8 mouse cellular contexts compared by ENCODE assay signal in the genomic region with DNA sequence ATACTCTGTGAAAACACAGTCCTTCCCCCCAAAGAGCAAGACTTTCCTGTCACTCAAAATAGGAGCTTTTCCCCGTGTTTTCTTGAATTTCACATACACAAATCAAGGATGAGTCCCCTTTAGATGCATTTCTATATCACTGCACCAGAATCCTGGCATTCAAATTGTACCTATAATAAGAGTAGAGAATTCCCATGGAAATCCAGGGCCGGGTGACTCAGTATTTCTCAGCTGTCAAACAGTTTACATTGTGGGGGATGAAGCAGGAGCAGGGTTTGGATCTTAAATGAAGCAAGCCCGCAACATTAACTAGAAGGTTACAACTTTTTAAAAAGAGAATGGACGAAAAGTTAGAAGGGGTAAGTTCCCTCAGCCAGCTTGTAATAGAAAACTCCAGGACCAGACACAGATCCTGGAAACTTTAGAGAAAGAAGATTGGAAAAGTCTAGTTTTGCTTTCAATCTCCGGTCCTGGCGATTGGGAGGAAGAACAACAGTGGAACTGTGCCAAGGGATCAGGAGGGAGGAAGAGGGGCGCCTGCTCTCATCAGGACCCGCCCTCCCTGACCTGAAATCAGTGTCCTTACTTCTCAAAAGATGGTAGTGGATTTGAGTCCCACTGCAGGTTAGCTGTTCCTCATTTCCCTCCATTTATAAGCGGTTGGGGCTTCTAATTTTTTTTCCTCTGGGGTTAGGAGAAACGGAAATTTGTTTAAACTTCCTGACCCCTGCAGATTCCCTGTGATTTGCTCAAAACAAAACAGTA.
DNase-seq lines count a peak whose midpoint lies in the region; ATAC-seq lines count a peak whose summit lies in the region.

No protein-coding gene starts in this region.

- WGBS in liver, embryonic 15.5 days (ENCODE audit: insufficient replicate concordance) = 10% methylated on average over 10 of the region's 10 CpGs
- 4% methylated on average over 10 of the region's 10 CpGs for whole genome bisulfite sequencing in neural tube, embryonic 13.5 days

- no peaks in the 10 kb centered on the region; the same call in 1 of the 2 replicates for H3K27me3 ChIP-seq in liver, embryonic 15.5 days
- H3K27me3 ChIP-seq in neural tube, embryonic 13.5 days = 0 out of 2 replicates have a peak, but pooled peaks cover 6% of the 10 kb centered on the region

- H3K9me3 ChIP-seq in liver, embryonic 15.5 days (replicated peaks) = no peaks in the 10 kb centered on the region
- no peaks in the 10 kb centered on the region for H3K9me3 ChIP-seq in neural tube, embryonic 13.5 days

- H3K4me2 ChIP-seq in liver, embryonic 15.5 days = peak overlapping the region; percentile 56
- H3K4me2 ChIP-seq in neural tube, embryonic 13.5 days = peak overlapping the region; percentile 63

- DNase-seq in adrenal gland, adult (ENCODE audit: inconsistent age in 2 of 2, low spot score in 1 of 2) = peak; percentile 28 to 77
- DNase-seq in adrenal gland, adult 18-20 months (ENCODE audit: low spot score in 2 of 2) = no peak
- DNase-seq in cerebellum, postnatal 10 days = peak; percentile 83 to 89
- DNase-seq in kidney, adult 11 months = peak; percentile 28
- no peak for DNase-seq in right cerebral cortex, postnatal 14 days

- H3K9ac ChIP-seq in liver, embryonic 15.5 days = no peak overlapping the region
- H3K9ac ChIP-seq in neural tube, embryonic 13.5 days = peak overlapping the region; percentile 62

- peak overlapping the region; percentile 33 for H3K4me3 ChIP-seq in liver, embryonic 15.5 days (replicated peaks)
- peak overlapping the region; percentile 39 for H3K4me3 ChIP-seq in neural tube, embryonic 13.5 days

- no peaks in the 10 kb centered on the region for H3K36me3 ChIP-seq in liver, embryonic 15.5 days (replicated peaks)
- no peaks in the 10 kb centered on the region for H3K36me3 ChIP-seq in neural tube, embryonic 13.5 days

- ATAC-seq in granulocyte monocyte progenitor cell, adult 5-6 weeks (replicated peaks; ENCODE audit: poor library complexity, severe bottlenecking) = peak; percentile 52
- ATAC-seq in liver, embryonic 15.5 days (ENCODE audit: insufficient read depth) = no peak
- peak; percentile 57; the same call in 1 of the 2 replicates for ATAC-seq in neural tube, embryonic 13.5 days (ENCODE audit: low read depth)

- peaks cover 6% of the 10 kb centered on the region; the same call in 1 of the 2 replicates for H3K4me1 ChIP-seq in liver, embryonic 15.5 days (replicated peaks)
- peaks cover 41% of the 10 kb centered on the region for H3K4me1 ChIP-seq in neural tube, embryonic 13.5 days (replicated peaks)

- H3K27ac ChIP-seq in liver, embryonic 15.5 days (replicated peaks) = no peak overlapping the region
- peak overlapping the region; percentile 79 for H3K27ac ChIP-seq in neural tube, embryonic 13.5 days (replicated peaks)

Comparison
In these comparisons a context has a peak if more than half of its experiments do, and no peak if none do; other contexts are left out.
1. DNase-seq: peak in adrenal gland, adult (2 of 2), cerebellum, postnatal 10 days (2 of 2) and kidney, adult 11 months (single experiment); none in adrenal gland, adult 18-20 months (0 of 2) and right cerebral cortex, postnatal 14 days (single experiment).